Mouse (Mus musculus) liver, postnatal 0 days (tissue): ENCODE results near the gene 6720489N17Rik.
"Not testable (repeated sequence)": the region's sequence is repeated elsewhere in the genome, so short reads cannot be mapped to it uniquely, and the experiment has no call there.

Source experiments
- CTCF ChIP-seq: sonication (generic); IDR thresholded peaks from 2 replicates; pipeline ENCODE4 v1.5.1; 2016; ENCODE audit warnings: antibody characterized with exemption, low read depth
- EP300 ChIP-seq: IDR thresholded peaks from 2 replicates; pipeline ENCODE4 v1.6.1; 2016; ENCODE audit warnings: antibody characterized with exemption, low read depth, mild to moderate bottlenecking

GRCm38 (mm10) chr13:62571099-62571498, 52.9 kb downstream of the 6720489N17Rik start, which contains the start of gene Zfp934:
- TF ChIP-seq CTCF, EP300: not testable (repeated sequence)
